Mouse (Mus musculus) layer of hippocampus, postnatal 36 days (tissue): Measurements from ENCODE around the gene Arhgap5. TPM values are rescaled to one million over a fixed set of nuclear protein-coding genes. Genes with fewer than 3 reads are reported as not detected.

ENCODE experiments used
- DNase-seq, 2 experiments: peaks; one replicate each; pipeline ENCODE4 v3.0.0; 2022
- total RNA-seq, 2 experiments: library from RNA; stranded (reverse); gene quantifications; 2 replicates each; pipeline ENCODE4 v1.2.3; 2021

Gene Arhgap5
- 100 to 1,000 TPM; 141 to 146 TPM for total RNA-seq

DNA sequence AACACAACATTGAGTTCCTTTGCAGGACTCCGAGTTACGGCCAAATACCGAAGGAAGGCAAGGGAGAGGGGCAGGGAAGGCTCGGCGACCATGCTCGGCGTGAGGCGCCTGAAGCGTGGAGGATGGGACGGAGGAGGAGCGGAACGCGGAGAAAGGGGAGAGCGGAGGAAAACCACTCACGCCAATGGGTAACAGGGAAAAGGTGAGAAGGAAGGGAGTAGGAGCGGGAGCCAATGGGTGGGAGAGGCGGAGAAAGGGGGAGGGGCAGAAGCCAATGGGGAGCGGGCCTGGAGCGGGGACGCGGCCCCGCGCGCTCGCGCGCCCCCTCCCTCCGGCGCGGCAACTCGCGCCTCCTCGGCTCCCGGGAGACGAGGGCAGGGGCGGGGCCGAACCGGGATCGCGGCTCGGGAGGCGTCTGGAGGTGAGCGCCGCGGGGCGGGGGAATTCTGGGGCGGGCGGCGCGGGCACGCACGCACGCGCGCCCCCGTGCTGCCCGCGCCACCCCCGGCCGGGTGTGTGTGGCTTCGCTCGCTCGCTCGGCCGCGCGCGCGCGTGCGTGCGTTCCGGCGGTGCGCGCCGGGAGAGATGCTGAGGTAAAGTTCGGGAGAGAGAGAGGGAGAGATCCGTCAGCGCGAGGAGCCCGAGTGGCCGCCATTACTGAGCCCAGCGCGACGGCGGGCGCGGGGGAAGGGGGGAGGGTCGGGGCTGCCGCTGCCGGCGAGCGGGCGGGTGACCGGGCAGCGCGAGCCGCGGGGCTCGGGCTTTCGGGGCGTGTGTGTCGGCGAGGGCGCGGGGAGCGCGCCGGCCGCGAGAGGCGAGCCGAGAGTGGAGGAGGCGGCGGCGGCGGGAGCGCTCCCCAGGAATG, at the start of gene Arhgap5:
Gene Arhgap5 (plus strand): TSS at position 517 of the 865 bp plus-strand sequence.
- peak; percentile 92 to 94 for DNase-seq

DNA sequence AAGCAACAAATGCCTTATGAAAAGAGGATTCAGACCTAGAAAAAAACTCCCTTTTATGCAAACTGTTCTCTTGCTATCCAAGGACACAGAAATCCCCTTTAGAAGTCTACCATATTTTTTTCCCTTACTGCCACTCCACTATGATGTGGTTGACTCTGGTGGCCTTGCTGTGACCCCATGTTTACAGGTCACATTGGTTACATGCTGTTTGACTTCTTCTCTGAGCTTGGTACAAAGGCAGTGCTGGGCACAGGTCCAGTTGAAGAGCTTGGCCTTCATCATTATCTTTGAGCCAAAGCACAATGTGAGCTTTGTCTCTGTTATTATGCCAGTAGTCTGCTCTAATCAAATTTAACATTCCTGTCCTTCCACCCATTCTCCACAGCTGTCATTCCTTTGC, 39.2 kb upstream of the Arhgap5 start:
- DNase-seq = no peak

GRCm38 (mm10) chr12:52471621-52472020, 32.2 kb upstream of the Arhgap5 start:
- no peak for DNase-seq

- peak in 1 of 2 experiments; percentile 19 for DNase-seq
These were observed 29.5 kb upstream of the Arhgap5 start for GRCm38 (mm10) chr12:52473988-52474968.

GRCm38 (mm10) chr12:52476036-52476435, 27.7 kb upstream of the Arhgap5 start:
- no peak for DNase-seq

DNA sequence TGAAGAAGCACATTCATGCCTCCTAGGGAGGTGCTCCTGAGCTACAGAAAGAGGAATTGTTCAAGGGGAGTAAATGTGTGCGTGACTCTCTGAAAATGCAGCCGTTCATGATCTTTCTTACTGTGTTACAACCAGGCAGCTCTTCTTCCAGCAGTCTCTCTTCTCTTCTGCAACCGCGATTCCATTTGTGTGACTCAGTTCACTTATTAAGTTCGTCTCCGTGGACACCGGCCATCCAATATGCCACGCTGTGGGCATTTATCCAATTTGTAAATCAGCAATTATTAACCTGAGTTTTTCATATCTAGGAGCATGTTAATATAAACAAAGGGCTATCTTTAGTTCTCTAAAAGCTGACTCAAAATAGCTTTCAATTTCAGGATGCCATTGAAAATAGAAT, 25.2 kb upstream of the Arhgap5 start:
- DNase-seq = no peak

- DNase-seq = no peak
These were observed 24.4 kb upstream of the Arhgap5 start for GRCm38 (mm10) chr12:52479323-52479722.

DNA sequence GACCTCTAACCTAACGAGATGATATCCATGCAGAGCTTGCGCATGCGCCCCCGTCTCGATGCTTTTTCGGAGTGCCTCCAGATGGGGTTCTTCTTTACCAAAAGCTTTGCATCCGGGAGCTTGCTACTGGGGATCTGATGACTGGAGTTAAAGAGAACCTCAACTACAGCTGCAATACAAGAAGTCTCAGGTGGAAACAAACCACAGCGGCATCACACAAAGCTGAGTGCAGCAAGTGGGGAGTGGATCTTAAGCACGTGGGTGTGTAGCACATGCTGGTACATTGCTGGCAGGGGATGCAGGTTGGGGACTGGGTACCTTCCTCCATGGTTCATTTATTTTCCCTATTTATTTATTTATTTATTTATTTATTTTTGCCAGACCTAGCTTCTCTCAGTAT, 22.9 kb upstream of the Arhgap5 start:
- no peak for DNase-seq

DNA sequence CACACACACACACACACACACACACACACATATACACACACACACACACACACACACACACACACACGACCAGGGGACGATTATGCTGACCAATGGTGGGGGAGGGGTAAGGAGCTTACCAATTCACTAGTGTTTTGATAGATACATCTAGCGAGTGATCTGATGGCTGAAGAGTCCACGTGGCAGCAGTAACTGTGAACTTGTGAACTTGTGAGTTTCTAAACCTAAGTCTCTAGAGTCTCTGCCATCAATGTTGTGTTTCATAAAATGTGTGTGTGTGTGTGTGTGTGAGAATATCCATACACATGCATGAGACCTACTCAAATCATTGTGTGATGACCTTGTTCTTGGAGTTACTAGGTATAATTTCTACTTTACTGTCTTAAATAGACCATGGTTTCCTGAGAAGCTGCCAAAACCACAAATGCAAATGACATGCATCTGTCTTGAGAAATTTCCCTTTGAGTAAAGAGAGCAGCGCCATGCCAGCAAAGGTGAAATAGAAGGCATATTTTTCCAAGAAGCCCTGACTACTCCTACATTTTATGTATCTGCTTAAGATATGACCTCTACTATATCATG, 21.7 kb upstream of the Arhgap5 start:
- DNase-seq = no peak

DNA sequence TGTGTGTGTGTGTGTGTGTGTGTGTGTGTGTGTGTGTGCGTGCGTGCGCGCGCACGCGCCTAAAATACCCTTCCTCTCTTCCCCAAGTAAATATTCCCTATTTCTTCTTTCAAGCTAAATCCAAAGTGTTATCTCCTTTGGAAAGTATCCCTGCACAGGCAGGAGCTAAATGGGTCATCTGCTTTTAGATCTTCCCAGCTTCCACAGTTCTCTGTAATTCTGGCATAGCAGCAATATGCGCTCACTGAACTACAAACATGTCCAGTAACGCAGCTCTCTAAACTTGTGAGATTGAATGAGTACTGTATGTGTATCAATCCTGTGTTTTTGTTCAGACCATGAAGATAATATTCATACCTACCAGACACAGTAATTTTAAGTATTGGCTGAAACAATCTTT, 20.6 kb upstream of the Arhgap5 start:
- no peak for DNase-seq

DNA sequence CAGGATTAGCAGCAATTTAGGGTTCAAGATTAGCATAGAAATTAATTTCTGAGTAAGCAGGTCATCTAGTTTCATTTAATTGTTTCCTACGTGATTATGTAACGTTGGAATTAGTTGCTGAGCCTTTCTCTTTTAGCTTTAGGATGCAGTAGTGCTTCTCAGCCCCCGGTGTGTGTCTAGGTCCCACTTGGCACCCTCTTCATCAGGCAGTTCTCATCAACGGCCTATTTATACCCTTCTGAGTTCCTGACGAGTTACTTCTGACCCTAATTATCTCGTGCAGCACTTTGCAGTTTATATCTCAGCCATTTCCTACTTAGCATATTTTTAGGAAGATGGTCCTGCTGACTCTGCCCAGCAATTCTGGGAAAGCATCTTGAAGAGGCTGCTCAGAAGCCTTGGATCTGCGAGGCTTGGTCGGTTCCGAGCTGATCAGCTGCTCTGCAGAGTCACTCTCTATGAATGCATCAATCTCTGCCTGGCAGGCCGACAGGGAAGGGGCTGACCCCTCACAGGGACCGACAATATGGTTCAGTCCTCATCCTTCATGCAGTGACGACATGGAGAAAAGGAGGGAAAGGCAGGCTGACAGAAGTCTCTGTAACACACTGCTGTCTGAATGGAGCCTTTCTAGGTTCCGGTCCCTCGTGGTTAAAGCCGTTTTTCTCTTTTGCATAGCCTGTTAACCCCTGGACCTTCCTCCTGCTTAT, 15.4 kb upstream of the Arhgap5 start:
- no peak for DNase-seq

GRCm38 (mm10) chr12:52493281-52493681, 10.5 kb upstream of the Arhgap5 start:
- DNase-seq = no peak

DNA sequence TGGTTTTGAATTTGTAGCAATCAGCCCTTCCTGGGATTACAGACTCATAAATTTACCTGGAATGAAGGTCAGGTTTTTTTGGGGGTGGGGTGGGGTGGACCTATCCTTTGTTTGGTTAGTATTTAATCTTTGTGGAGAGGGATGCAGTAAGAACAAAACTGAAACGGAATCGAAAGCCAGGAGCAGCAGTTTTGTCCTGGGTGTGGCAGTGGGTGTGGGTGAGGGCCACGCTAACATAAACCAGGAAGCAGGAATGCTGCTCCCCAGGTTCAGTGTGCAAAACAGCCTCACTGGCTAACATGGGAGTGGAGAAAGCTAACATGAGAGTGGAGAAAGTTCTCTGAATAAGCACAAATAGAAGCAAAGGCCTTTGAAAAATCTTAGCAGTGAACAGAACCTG, 6.6 kb upstream of the Arhgap5 start:
- DNase-seq = no peak

DNA sequence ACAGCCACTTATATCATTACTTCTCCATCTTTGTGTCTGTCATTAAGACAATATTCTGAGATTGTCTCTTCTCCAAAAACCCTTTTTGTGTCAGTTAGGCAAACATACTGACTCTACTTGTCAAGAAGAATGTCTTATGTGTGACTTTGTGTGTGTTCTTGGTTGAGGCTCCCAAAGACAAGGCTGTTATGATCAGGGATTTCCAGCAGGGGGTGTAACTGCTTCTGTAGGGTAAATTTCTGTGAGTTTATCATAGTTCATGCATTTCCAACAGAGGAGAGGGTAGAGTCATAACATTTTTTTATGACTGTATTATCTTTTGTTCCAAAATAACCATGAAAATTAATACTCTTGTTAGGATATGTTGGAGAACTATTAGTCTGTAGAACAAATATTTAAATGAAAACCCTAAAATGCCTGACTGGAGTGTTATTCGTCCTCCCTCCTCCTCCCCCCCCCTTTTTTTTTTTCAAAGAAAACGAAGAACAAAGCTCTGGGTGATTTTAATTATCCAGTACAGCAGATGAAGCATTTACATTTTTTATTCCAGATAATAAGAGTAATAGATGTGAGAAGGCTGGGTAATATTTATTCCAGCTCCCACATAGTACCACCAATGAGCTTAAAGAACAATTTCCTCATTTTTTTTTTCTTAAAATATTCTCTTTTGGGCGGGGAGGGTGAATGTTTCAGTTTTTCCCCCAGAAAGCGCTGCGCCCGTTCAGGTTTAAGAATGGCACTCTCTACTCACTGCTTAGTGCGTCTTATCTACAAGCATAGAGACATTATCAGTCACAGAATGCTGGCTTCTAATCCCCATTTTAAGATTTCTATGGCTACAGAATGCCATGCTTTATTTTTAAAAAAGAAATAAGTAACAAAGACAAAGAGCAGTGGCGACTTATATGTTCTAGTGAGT, 2.6 kb upstream of the Arhgap5 start:
- DNase-seq = no peak

GRCm38 (mm10) chr12:52502161-52502560, 1.6 kb upstream of the Arhgap5 start:
- DNase-seq = no peak

- no peak for DNase-seq
These were observed 679 bp upstream of the Arhgap5 start for GRCm38 (mm10) chr12:52503131-52503455.

- DNase-seq = peak; percentile 45 to 47
These were observed 784 bp downstream of the Arhgap5 start for GRCm38 (mm10) chr12:52504331-52505181.

DNA sequence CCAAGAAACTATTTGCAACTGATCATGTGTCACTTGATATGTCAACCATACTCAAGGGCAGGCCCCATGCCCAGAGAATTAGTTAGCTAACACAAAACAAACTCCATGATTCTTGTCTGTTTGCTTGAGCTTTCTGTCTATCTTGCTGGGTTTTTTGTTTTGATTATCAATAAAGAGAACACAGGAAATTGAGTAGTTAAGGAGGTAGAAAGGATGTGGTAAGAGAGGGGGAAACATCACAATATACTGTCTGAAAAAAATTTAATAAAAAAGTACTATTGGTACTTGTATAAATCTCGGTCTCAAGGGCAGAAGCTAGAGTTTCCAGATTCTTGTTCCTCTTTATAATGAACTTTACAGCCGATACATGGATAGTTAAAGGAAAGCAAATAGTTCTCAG, 20.9 kb downstream of the Arhgap5 start:
- DNase-seq = no peak

DNA sequence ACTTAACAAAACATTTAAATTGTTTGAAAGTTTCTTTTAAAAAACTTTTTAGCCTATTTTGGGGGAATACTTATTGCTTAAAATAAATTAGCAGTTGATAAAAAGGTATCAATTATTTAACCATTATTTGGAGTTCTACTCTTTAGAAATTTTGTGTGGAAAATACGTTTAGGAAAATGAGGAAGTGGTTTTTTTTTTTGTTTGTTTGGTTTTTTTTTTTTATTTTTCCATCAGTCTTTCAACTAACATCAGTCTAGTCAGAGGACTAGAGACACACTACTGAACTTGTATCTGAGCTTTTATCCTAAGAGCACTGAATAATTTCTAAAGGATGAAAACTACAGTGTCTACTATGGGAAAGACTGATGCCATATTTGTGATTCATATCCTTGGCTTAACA, 21.7 kb downstream of the Arhgap5 start:
- DNase-seq = no peak

DNA sequence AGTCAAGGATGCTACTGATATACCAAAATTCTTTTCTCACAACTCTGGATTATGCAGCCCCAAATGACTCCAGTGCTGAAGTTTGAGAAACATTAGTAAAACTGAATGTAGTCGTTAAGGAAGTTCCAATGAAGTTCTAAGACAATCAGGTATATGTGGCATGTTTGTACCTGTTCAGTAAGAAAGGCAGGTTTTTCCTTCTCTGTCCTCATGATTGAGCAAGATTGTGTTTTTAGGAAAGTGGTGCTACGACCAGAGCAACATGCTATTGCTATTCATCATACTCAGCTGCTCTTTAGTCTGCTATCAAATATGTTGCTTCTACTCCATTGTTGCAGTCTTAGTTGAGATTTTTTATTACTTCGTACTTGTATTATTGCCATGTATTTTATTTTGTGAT, 26.0 kb downstream of the Arhgap5 start:
- no peak for DNase-seq
